Mouse (Mus musculus): Measurements from ENCODE around the gene Txn1. TPM values are rescaled to one million over a fixed set of nuclear protein-coding genes. Genes with fewer than 3 reads are reported as not detected.

Txn1 gene
- polyA plus RNA-seq, 1 experiment from 2014 or later: 406 TPM

DNA sequence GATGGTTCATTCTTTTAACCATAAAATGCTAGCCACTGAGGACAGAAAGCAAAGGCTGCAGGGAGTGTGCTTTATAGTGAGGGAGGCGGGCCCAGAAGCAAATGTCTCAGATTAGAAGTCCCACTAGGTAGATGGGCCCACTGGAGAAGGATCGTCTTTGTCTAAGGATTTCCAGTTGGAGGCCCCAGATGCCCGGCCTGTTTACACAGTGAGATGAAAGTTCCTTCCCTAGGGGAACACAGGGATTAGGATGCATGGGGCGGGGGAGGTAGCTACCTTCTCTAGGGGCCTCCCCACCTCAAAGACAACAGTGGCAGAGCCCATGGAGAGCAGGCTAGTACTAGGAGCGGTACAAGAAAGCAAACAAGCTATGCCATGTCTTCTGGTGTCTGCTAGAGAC lies 61.1 kb downstream of the Txn1 start:
- 41% methylated on average over 5 of the region's 5 CpGs for WGBS
- ATAC-seq (ENCODE audit: insufficient number of reproducible peaks, insufficient read depth, low FRiP score, low TSS enrichment, low read depth): no peak
- Histone ChIP-seq H3K4me2 (no peak overlapping the region), H3K27ac (peak overlapping the region; percentile 28; the same call in 1 of the 2 replicates), H3K9ac (no peak overlapping the region), H3K27me3 (no peaks in the 10 kb centered on the region), H3K36me3 (peaks cover 9% of the 10 kb centered on the region), H3K9me3 (no peaks in the 10 kb centered on the region), H3K4me1 (peaks cover 32% of the 10 kb centered on the region), H3K4me3 (no peak overlapping the region)

Other genes with a start within 250 kb of the Txn1 start
- gene Akap2, start 238.8 kb downstream of the Txn1 start, polyA plus RNA-seq (2015; fragmentation: Nextera tagmentation; extraction: Ambion mirVana): 25.8 and 28.1 TPM in 2 replicates
- gene D630039A03Rik, start 40.1 kb downstream of the Txn1 start, polyA plus RNA-seq (2015; fragmentation: Nextera tagmentation; extraction: Ambion mirVana): 0.18 TPM in 1 of 2 replicates, not detected in the other
- gene Txndc8, start 52.7 kb upstream of the Txn1 start, polyA plus RNA-seq (2015; fragmentation: Nextera tagmentation; extraction: Ambion mirVana): not detected in 2 replicates